14 mouse cellular contexts compared by ENCODE assay signal in the genomic region with DNA sequence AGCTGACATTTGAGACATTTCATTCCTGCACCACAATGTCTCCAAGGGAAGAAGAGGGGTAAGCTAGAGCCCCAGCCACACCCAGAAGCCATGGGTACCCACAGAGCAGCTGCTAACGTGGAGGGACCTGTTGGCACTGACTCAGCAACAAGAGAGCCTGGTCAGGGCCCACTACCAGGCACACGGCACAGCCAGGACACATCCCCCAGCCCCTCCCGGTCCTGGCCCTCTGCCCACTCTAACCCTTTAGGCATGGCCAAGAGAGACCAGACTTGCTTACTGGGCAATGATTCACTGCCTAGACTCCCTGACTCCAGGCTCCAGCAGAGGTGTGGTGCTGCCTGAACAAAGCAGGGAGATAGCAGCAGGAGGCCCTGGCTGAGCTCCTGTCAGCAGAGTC. TPM values are rescaled to one million over a fixed set of nuclear protein-coding genes. Genes with fewer than 3 reads are reported as not detected.
DNase-seq lines count a peak whose midpoint lies in the region; ATAC-seq and TF ChIP-seq lines count a peak whose summit lies in the region.
"Had no signal": no experiment of that assay in that cellular context is flagged by ENCODE, and none has a peak within 500 bp of the region (broad histone marks: within the 10 kb centered on the region; RNA-seq: fewer than 3 reads in every experiment).

No protein-coding gene starts in this region.

- no peak for TF ChIP-seq POLR2A in embryonic fibroblast, embryonic 13.5 days (IDR thresholded peaks at IDR 0.05; ENCODE audit: low read depth, low read length)

- H3K4me2 ChIP-seq in kidney, embryonic 16.5 days (replicated peaks; ENCODE audit: low read depth, low read length): no peak overlapping the region
- H3K4me2 ChIP-seq: heart, embryonic 15.5 days; hindbrain, embryonic 12.5 days; liver, embryonic 13.5 days had no signal

- H3K27me3 ChIP-seq in kidney, embryonic 16.5 days (ENCODE audit: insufficient read depth, low read length): no peaks in the 10 kb centered on the region
- H3K27me3 ChIP-seq in heart, embryonic 10.5 days (ENCODE audit: insufficient read depth, poor library complexity, severe bottlenecking): no peaks in the 10 kb centered on the region
- H3K27me3 ChIP-seq: hindbrain, embryonic 12.5 days; liver, embryonic 13.5 days had no signal

- TF ChIP-seq CTCF in embryonic fibroblast, embryonic 13.5 days (IDR thresholded peaks at IDR 0.05; ENCODE audit: borderline replicate concordance, insufficient read depth, low read length): no peak

- H3K36me3 ChIP-seq in kidney, embryonic 16.5 days (ENCODE audit: insufficient read depth, low read length): no peaks in the 10 kb centered on the region
- no peaks in the 10 kb centered on the region for H3K36me3 ChIP-seq in heart, embryonic 10.5 days
- H3K36me3 ChIP-seq: heart, embryonic 15.5 days; hindbrain, embryonic 12.5 days; liver, embryonic 13.5 days had no signal

- peak; percentile 16 for DNase-seq in kidney, postnatal 10 days
- peak; percentile 80 for DNase-seq in 3134 (ENCODE audit: extremely low read depth, insufficient read length, low spot score)
- peak; percentile 78 for DNase-seq in 3T3-L1 (ENCODE audit: low read depth, low spot score)
- no peak for DNase-seq in layer of hippocampus, postnatal 14 days (ENCODE audit: low spot score in 2 of 2)
- no peak for DNase-seq in heart, embryonic 10.5 days (ENCODE audit: low spot score)
- no peak for DNase-seq in layer of hippocampus, adult 9-11 months
- DNase-seq: gastrocnemius, postnatal 36 days; kidney, adult 8-10 months; liver, embryonic 13.5 days had no signal

- no peak overlapping the region for H3K27ac ChIP-seq in kidney, embryonic 16.5 days (ENCODE audit: low read length)
- H3K27ac ChIP-seq in embryonic fibroblast, embryonic 13.5 days (ENCODE audit: insufficient read depth, low read length): peak overlapping the region; percentile 66
- no peak overlapping the region for H3K27ac ChIP-seq in heart, embryonic 10.5 days
- H3K27ac ChIP-seq: heart, embryonic 15.5 days; hindbrain, embryonic 12.5 days; liver, embryonic 13.5 days had no signal

- no peak overlapping the region for H3K9ac ChIP-seq in kidney, embryonic 16.5 days (replicated peaks; ENCODE audit: low read length)
- H3K9ac ChIP-seq: heart, embryonic 15.5 days; hindbrain, embryonic 12.5 days; liver, embryonic 13.5 days had no signal

- no peak overlapping the region for H3K4me3 ChIP-seq in kidney, embryonic 16.5 days (ENCODE audit: low read length)
- no peak overlapping the region for H3K4me3 ChIP-seq in embryonic fibroblast, embryonic 13.5 days (ENCODE audit: insufficient read depth, low read length)
- no peak overlapping the region for H3K4me3 ChIP-seq in heart, embryonic 10.5 days
- H3K4me3 ChIP-seq: heart, embryonic 15.5 days; hindbrain, embryonic 12.5 days; liver, embryonic 13.5 days had no signal

- no peaks in the 10 kb centered on the region for H3K9me3 ChIP-seq in kidney, embryonic 16.5 days (ENCODE audit: low read length)
- H3K9me3 ChIP-seq in heart, embryonic 10.5 days: no peaks in the 10 kb centered on the region
- H3K9me3 ChIP-seq: heart, embryonic 15.5 days; hindbrain, embryonic 12.5 days; liver, embryonic 13.5 days had no signal

- H3K4me1 ChIP-seq in kidney, embryonic 16.5 days (ENCODE audit: insufficient read depth, low read length): 0 out of 2 replicates have a peak, but pooled peaks cover 3% of the 10 kb centered on the region
- peaks cover 15% of the 10 kb centered on the region for H3K4me1 ChIP-seq in embryonic fibroblast, embryonic 13.5 days (ENCODE audit: control insufficient read depth, insufficient read depth, low read length)
- no peaks in the 10 kb centered on the region; the same call in none of the 2 replicates for H3K4me1 ChIP-seq in heart, embryonic 10.5 days
- H3K4me1 ChIP-seq: heart, embryonic 15.5 days; liver, embryonic 13.5 days had no signal

- ATAC-seq in kidney, embryonic 16.5 days (ENCODE audit: low FRiP score, low TSS enrichment): no peak
- ATAC-seq: forebrain, embryonic 16.5 days had no signal

- WGBS in kidney, embryonic 16.5 days: 66% methylated on average over 3 of the region's 3 CpGs
- 48% methylated on average over 3 of the region's 3 CpGs for WGBS in heart, embryonic 10.5 days

RNA-seq across cellular contexts. Expression of a gene that starts 32.1 kb away (rescaled TPM):
- 0.73 and 0.97 TPM in 2 replicates for polyA plus RNA-seq in kidney, embryonic 16.5 days (2015; fragmentation: Nextera tagmentation; extraction: Ambion mirVana)
- polyA plus RNA-seq in embryonic fibroblast, embryonic 13.5 days (2011; ENCODE audit: insufficient read length, low read depth, missing spikeins): 0.23 and 0.42 TPM in 2 replicates
- 10 to 100 TPM; 36.6 to 44.4 TPM for total RNA-seq in layer of hippocampus, postnatal 14 days (2021)
- polyA plus RNA-seq in heart, embryonic 10.5 days (2016; fragmentation: Nextera tagmentation; extraction: Ambion mirVana): 0.21 and 0.59 TPM in 2 replicates

Comparison
In these comparisons a context has a peak if more than half of its experiments do, and no peak if none do; other contexts are left out.
1. DNase-seq: peak in kidney, postnatal 10 days (single experiment), 3134 (single experiment) and 3T3-L1 (single experiment); none in layer of hippocampus, postnatal 14 days (0 of 2), heart, embryonic 10.5 days (single experiment) and layer of hippocampus, adult 9-11 months (single experiment).